Mouse (Mus musculus): ENCODE data around the gene Sowaha.
"Not testable (repeated sequence)": the region's sequence is repeated elsewhere in the genome, so short reads cannot be mapped to it uniquely, and the experiment has no call there.

The Sowaha gene

GRCm38 (mm10) chr11:53443861-53444260 is 36.2 kb downstream of the Sowaha start:
- DNase-seq (ENCODE audit: low read depth in 2 of 2, low spot score in 2 of 2), result peak in 1 of 2 experiments; percentile 39

- DNase-seq (ENCODE audit: low read depth in 2 of 2, low spot score in 2 of 2), result peak in 1 of 2 experiments; percentile 26
Measured at GRCm38 (mm10) chr11:53441921-53442320, 38.2 kb downstream of the Sowaha start.

- no peak for DNase-seq (ENCODE audit: low read depth in 2 of 2, low spot score in 2 of 2)
Measured at GRCm38 (mm10) chr11:53436338-53436737, 43.7 kb downstream of the Sowaha start.

GRCm38 (mm10) chr11:53435504-53435903 is 44.6 kb downstream of the Sowaha start:
- no peak for DNase-seq (ENCODE audit: low read depth in 2 of 2, low spot score in 2 of 2)

GRCm38 (mm10) chr11:53433057-53433456 is 47.0 kb downstream of the Sowaha start:
- DNase-seq (ENCODE audit: low read depth in 2 of 2, low spot score in 2 of 2), result no peak

- no peak for DNase-seq (ENCODE audit: low read depth in 2 of 2, low spot score in 2 of 2)
Measured at GRCm38 (mm10) chr11:53431347-53432056, 48.6 kb downstream of the Sowaha start.

GRCm38 (mm10) chr11:53430670-53431346 is 49.3 kb downstream of the Sowaha start, which contains the start of the genes Uqcrq and Gdf9:
Gene Uqcrq (minus strand): TSS chr11:53430831.
Gene Gdf9 (plus strand): TSS chr11:53431023.
- peak; percentile 97 to 99 for DNase-seq (ENCODE audit: low read depth in 2 of 2, low spot score in 2 of 2)

- DNase-seq (ENCODE audit: low read depth in 2 of 2, low spot score in 2 of 2), result no peak
Measured at GRCm38 (mm10) chr11:53430300-53430669, 49.8 kb downstream of the Sowaha start.

GRCm38 (mm10) chr11:53429182-53429581 is 50.9 kb downstream of the Sowaha start:
- DNase-seq (ENCODE audit: low read depth in 2 of 2, low spot score in 2 of 2), result no peak

GRCm38 (mm10) chr11:53428716-53429057 is 51.4 kb downstream of the Sowaha start:
- no peak for DNase-seq (ENCODE audit: low read depth in 2 of 2, low spot score in 2 of 2)

- no peak for DNase-seq (ENCODE audit: low read depth in 2 of 2, low spot score in 2 of 2)
Measured at GRCm38 (mm10) chr11:53427993-53428715, 51.9 kb downstream of the Sowaha start.

GRCm38 (mm10) chr11:53426914-53427313 is 53.2 kb downstream of the Sowaha start:
- DNase-seq (ENCODE audit: low read depth in 2 of 2, low spot score in 2 of 2), result not testable (repeated sequence)

Measured in CD8-positive naive resting alpha-beta T cell, adult 2 months (primary cell).